Mouse (Mus musculus) hindbrain, embryonic 15.5 days (tissue): ENCODE data around the gene Col24a1. TPM values are rescaled to one million over a fixed set of nuclear protein-coding genes. Genes with fewer than 3 reads are reported as not detected.
"Not testable (repeated sequence)": the region's sequence is repeated elsewhere in the genome, so short reads cannot be mapped to it uniquely, and the experiment has no call there.

ENCODE experiments used
- ATAC-seq: fragments of 200-750 bp; cut with Nextera tagmentation; 2 replicates; pipeline ENCODE4 v1.8.0; 2017; ENCODE audit warnings: low read depth, moderate number of reproducible peaks, moderate TSS enrichment; ENCODE audit not compliant: low FRiP score
- H3K27ac ChIP-seq: fragments of 300-500 bp; sonication (generic); replicated peaks from 2 replicates; pipeline ENCODE4 v1.5.1; 2015; ENCODE audit warnings: mild to moderate bottlenecking, inconsistent platforms
- H3K27me3 ChIP-seq: fragments of 300-500 bp; sonication (generic); 2 replicates; pipeline ENCODE4 v1.6.1; 2015; ENCODE audit warnings: control low read depth, inconsistent platforms
- H3K36me3 ChIP-seq: fragments of 300-500 bp; sonication (generic); 2 replicates; pipeline ENCODE4 v1.6.1; 2015; ENCODE audit warnings: control low read depth, inconsistent platforms
- H3K4me1 ChIP-seq: fragments of 300-500 bp; sonication (generic); replicated peaks from 2 replicates; pipeline ENCODE4 v1.6.1; 2015; ENCODE audit warnings: control low read depth, inconsistent platforms
- H3K4me2 ChIP-seq: fragments of 300-500 bp; sonication (generic); 2 replicates; pipeline ENCODE4 v1.6.1; 2015; ENCODE audit warnings: moderate library complexity, mild to moderate bottlenecking, inconsistent platforms
- H3K4me3 ChIP-seq: fragments of 300-500 bp; sonication (generic); 2 replicates; pipeline ENCODE4 v1.5.1; 2015; ENCODE audit warnings: mild to moderate bottlenecking, inconsistent platforms
- H3K9ac ChIP-seq: fragments of 300-500 bp; sonication (generic); 2 replicates; pipeline ENCODE4 v1.6.1; 2015; ENCODE audit warnings: inconsistent platforms
- H3K9me3 ChIP-seq: fragments of 300-500 bp; sonication (generic); 2 replicates; pipeline ENCODE4 v1.6.1; 2016; ENCODE audit warnings: control low read depth, inconsistent platforms
- WGBS: fragments of 180-500 bp; shearing (Covaris S2); methylation state at CpG from one replicate; pipeline ENCODE4 v1.1.7; 2015; 5-methylcytosine and 5-hydroxymethylcytosine counted together
- polyA plus RNA-seq: library from polyadenylated mRNA; unstranded; fragments of >200 nt; fragmentation: Nextera tagmentation; extraction: Ambion mirVana; gene quantifications from 2 replicates; pipeline ENCODE4 v1.2.1, GENCODE M21; 2015

The Col24a1 gene
- polyA plus RNA-seq, 1 experiment from 2014 or later, result 0.82 TPM

- no peak overlapping the region for H3K4me3 ChIP-seq
- H3K27me3 ChIP-seq, result no peaks in the 10 kb centered on the region
- 74% methylated on average over 9 of the region's 9 CpGs for WGBS
- no peaks in the 10 kb centered on the region for H3K36me3 ChIP-seq
- H3K27ac ChIP-seq, result no peak overlapping the region
- no peak for ATAC-seq
- no peak overlapping the region for H3K9ac ChIP-seq
- no peaks in the 10 kb centered on the region for H3K4me1 ChIP-seq
- no peak overlapping the region for H3K4me2 ChIP-seq
- H3K9me3 ChIP-seq, result no peaks in the 10 kb centered on the region
These were observed 125.5 kb downstream of the Col24a1 start for GRCm38 (mm10) chr3:145417809-145418208.

DNA sequence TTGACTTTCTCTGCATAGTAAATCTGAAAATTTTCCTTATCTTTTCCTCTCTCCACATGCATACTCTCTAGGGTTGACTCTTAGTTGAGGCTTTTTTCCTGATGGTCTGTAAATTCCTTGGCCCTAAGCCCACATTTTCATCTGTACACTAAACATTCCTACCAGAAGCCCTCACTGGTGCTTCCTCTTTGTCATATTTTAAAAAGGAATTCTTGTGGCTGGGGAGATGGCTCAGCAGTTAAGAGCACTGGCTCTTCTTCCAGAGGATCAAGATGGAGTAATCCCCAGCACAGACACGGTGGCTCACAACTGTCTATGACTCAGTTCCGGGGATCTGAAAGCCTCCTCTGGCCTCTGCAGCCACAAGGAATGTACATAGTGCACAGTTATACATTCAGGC is 128.1 kb downstream of the Col24a1 start:
- no peaks in the 10 kb centered on the region for H3K27me3 ChIP-seq
- H3K9me3 ChIP-seq, result no peaks in the 10 kb centered on the region
- no peak overlapping the region for H3K9ac ChIP-seq
- H3K4me1 ChIP-seq, result no peaks in the 10 kb centered on the region
- 83% methylated on average over 2 of the region's 2 CpGs for WGBS
- no peak overlapping the region for H3K27ac ChIP-seq
- no peak overlapping the region for H3K4me2 ChIP-seq
- H3K36me3 ChIP-seq, result no peaks in the 10 kb centered on the region
- H3K4me3 ChIP-seq, result no peak overlapping the region
- no peak for ATAC-seq

- no peaks in the 10 kb centered on the region for H3K36me3 ChIP-seq
- H3K4me1 ChIP-seq, result no peaks in the 10 kb centered on the region
- H3K27me3 ChIP-seq, result no peaks in the 10 kb centered on the region
- 90% methylated on average over 3 of the region's 3 CpGs for WGBS
- no peak overlapping the region for H3K4me2 ChIP-seq
- H3K9ac ChIP-seq, result no peak overlapping the region
- no peak overlapping the region for H3K4me3 ChIP-seq
- H3K9me3 ChIP-seq, result no peaks in the 10 kb centered on the region
- ATAC-seq, result no peak
- no peak overlapping the region for H3K27ac ChIP-seq
These were observed 129.8 kb downstream of the Col24a1 start for GRCm38 (mm10) chr3:145422044-145422443.

DNA sequence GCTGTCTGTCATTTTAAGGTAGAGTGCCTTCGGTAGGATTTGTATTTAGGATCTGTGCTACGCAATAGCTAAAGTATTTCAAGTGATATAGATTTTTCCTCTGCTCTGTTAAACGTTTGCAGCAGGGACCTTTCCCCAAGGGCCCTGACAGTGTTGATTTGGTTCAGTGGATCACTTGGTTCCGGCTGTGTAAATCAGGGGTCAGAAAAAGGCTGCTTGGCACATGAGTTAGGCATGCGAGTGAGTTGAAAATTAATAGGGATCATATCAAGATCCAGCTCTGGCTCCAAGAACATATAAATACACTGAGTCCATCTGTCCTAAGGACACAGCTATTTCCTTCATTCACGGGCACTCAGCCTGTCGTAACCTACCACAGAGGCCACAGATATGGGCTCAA is 146.1 kb downstream of the Col24a1 start:
- H3K27ac ChIP-seq, result no peak overlapping the region
- H3K4me2 ChIP-seq, result no peak overlapping the region
- H3K9ac ChIP-seq, result no peak overlapping the region
- H3K4me1 ChIP-seq, result no peaks in the 10 kb centered on the region
- 83% methylated on average over 7 of the region's 7 CpGs for WGBS
- H3K4me3 ChIP-seq, result no peak overlapping the region
- no peaks in the 10 kb centered on the region for H3K36me3 ChIP-seq
- no peak for ATAC-seq
- H3K27me3 ChIP-seq, result no peaks in the 10 kb centered on the region
- no peaks in the 10 kb centered on the region for H3K9me3 ChIP-seq

DNA sequence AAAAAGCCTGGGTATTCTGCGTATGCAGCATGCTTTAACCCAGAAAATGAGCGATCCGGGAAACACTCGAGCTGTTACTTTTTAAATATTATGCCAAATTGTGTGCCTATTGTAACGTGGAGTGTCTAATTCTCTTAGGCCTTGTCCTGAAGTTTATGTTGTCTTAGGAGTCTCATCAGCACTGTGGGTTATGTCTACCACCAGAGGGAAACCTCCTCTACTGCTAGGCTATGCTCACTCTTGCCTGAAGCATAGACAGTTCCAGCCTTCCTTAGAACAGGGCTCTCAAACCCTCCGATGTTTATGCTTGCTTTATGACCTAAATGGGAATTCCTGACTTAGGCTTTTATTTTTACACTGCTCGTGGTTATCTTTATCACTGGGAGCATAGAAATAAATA is 146.8 kb downstream of the Col24a1 start:
- H3K27ac ChIP-seq, result no peak overlapping the region
- no peaks in the 10 kb centered on the region for H3K36me3 ChIP-seq
- no peak overlapping the region for H3K9ac ChIP-seq
- H3K4me3 ChIP-seq, result no peak overlapping the region
- WGBS, result 80% methylated on average over 7 of the region's 7 CpGs
- H3K27me3 ChIP-seq, result no peaks in the 10 kb centered on the region
- no peak for ATAC-seq
- H3K4me2 ChIP-seq, result no peak overlapping the region
- H3K4me1 ChIP-seq, result no peaks in the 10 kb centered on the region
- no peaks in the 10 kb centered on the region for H3K9me3 ChIP-seq

DNA sequence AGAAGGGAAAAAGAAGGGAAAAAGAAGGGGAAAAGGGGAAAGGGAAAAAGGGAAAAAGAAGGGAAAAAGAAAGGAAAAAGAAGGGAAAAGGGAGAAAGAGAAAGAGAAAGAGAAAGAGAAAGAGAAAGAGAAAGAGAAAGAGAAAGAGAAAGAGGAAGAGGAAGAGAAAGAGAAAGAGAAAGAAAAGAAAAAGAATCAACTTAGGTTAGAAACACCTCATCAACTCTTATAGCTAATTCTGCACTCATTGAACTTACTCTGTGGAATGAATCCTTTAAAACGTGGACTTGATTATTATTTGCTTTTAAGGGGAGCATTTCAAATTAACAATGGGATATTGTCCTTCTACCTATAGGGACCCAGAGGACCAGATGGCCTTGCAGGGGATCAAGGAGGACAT is 148.7 kb downstream of the Col24a1 start:
- Histone ChIP-seq H3K36me3 (no peaks in the 10 kb centered on the region), H3K27ac (no peak overlapping the region), H3K27me3 (no peaks in the 10 kb centered on the region), H3K9me3 (no peaks in the 10 kb centered on the region), H3K4me1 (no peaks in the 10 kb centered on the region), H3K4me3 (no peak overlapping the region), H3K4me2 (no peak overlapping the region), H3K9ac (no peak overlapping the region)
- WGBS, result 57% methylated on average over 1 of the region's 1 CpGs
- ATAC-seq, result no peak

DNA sequence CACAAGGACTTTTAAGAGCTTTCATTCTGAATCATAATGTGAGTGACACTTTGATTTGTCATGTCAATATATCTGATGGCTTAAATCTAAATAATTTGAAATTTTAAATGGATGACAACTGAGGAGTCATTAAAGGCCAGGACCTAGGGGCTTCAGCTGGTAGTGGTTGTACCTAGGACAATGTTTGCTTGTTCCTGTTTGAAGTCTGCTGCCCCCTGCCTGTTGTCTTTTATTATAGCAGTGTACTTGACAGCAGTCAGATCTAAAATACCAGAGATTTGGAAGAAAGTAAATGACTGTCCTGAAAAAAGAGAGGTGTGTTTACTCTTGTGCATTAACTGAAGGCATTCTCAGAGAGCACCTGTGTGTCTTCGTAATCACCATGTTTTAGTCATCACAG is 150.0 kb downstream of the Col24a1 start:
- WGBS, result 84% methylated on average over 1 of the region's 1 CpGs

DNA sequence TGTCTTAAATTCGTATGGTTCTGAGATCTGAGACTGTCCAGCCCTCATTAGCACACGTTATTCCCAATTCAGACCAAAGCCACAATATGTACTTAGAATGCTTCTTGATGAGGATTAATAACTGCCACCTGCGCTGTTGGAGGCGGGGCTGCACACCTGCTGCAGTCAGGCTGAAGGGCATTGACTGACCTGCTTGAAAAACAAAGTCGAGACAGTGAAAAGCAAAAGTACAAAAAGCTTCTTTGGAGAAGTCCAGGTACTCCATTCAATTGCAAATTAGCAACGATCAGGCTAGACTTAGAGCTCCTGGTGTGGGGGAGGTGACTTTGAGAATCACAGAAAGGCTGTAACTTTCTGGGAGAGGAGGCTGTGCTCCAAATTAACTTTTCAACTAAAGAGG is 150.9 kb downstream of the Col24a1 start:
- H3K4me1 ChIP-seq, H3K4me2 ChIP-seq, H3K27ac ChIP-seq, H3K9me3 ChIP-seq, ATAC-seq, H3K36me3 ChIP-seq, H3K4me3 ChIP-seq, H3K9ac ChIP-seq, H3K27me3 ChIP-seq: not testable (repeated sequence)
- WGBS, result 46% methylated on average over 6 of the region's 6 CpGs

More for the DNA sequence above, 150.0 kb downstream of the Col24a1 start:
- Histone ChIP-seq H3K4me3 (no peak overlapping the region), H3K9ac (no peak overlapping the region), H3K36me3 (no peaks in the 10 kb centered on the region), H3K27ac (no peak overlapping the region), H3K9me3 (no peaks in the 10 kb centered on the region), H3K4me1 (no peaks in the 10 kb centered on the region), H3K4me2 (no peak overlapping the region), H3K27me3 (no peaks in the 10 kb centered on the region)
- no peak for ATAC-seq

GRCm38 (mm10) chr3:145457039-145457438 is 164.8 kb downstream of the Col24a1 start:
- Histone ChIP-seq H3K4me2 (no peak overlapping the region), H3K9me3 (no peaks in the 10 kb centered on the region), H3K4me1 (no peaks in the 10 kb centered on the region), H3K4me3 (no peak overlapping the region), H3K36me3 (no peaks in the 10 kb centered on the region), H3K9ac (no peak overlapping the region), H3K27ac (no peak overlapping the region), H3K27me3 (no peaks in the 10 kb centered on the region)
- 64% methylated on average over 5 of the region's 5 CpGs for WGBS
- ATAC-seq, result no peak

DNA sequence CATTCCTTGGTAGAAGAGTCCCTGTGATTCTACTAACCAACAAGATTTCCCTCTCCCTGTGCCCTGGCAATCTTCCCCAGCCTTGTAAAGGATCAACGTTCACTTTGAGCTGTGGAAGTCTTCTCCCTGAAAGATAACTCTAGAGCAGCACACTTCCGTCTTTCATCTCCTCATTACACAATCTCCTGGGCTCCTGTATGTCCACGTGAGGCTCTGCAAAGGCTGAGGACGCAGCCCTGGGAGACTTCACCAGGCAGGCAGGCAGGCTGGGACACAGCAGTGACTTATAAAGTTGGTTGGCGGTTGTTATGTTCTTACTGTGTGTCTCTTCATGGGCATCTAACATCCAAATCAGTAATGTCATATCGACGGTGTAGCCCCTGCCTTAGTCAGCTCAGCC is 170.1 kb downstream of the Col24a1 start:
- H3K9me3 ChIP-seq, result no peaks in the 10 kb centered on the region
- H3K9ac ChIP-seq, result no peak overlapping the region
- no peak overlapping the region for H3K4me2 ChIP-seq
- no peaks in the 10 kb centered on the region for H3K4me1 ChIP-seq
- no peak overlapping the region for H3K27ac ChIP-seq
- no peak for ATAC-seq
- no peaks in the 10 kb centered on the region for H3K27me3 ChIP-seq
- no peaks in the 10 kb centered on the region for H3K36me3 ChIP-seq
- WGBS, result 80% methylated on average over 7 of the region's 7 CpGs
- no peak overlapping the region for H3K4me3 ChIP-seq

DNA sequence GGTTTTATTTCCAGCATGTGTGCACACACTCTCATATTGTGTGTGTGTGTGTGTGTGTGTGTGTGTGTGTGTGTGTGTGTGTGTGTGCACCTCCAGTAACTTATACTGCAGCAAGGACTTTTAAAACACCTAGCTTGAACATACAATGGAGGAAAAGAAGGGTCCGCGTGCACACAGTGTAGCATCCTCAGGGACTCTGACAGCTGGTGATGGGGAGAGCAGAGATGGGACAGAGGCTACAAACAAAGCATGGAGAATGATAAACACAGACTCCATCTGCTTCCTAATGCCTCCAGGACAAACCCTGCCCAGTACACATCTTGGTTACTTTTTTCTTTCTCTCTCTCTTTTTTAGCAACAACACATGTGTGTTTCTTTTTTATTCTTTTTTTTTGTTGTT is 171.5 kb downstream of the Col24a1 start:
- H3K4me1 ChIP-seq, result no peaks in the 10 kb centered on the region
- H3K4me3 ChIP-seq, result no peak overlapping the region
- WGBS, result 62% methylated on average over 2 of the region's 2 CpGs
- no peak overlapping the region for H3K4me2 ChIP-seq
- no peaks in the 10 kb centered on the region for H3K9me3 ChIP-seq
- no peaks in the 10 kb centered on the region for H3K36me3 ChIP-seq
- no peak for ATAC-seq
- H3K27ac ChIP-seq, result no peak overlapping the region
- no peaks in the 10 kb centered on the region for H3K27me3 ChIP-seq
- H3K9ac ChIP-seq, result no peak overlapping the region

- no peak overlapping the region for H3K9ac ChIP-seq
- 87% methylated on average over 4 of the region's 4 CpGs for WGBS
- no peak overlapping the region for H3K4me3 ChIP-seq
- ATAC-seq, result no peak
- H3K4me1 ChIP-seq, result no peaks in the 10 kb centered on the region
- no peak overlapping the region for H3K4me2 ChIP-seq
- no peaks in the 10 kb centered on the region for H3K27me3 ChIP-seq
- H3K36me3 ChIP-seq, result no peaks in the 10 kb centered on the region
- no peak overlapping the region for H3K27ac ChIP-seq
- H3K9me3 ChIP-seq, result no peaks in the 10 kb centered on the region
These were observed 178.8 kb downstream of the Col24a1 start for GRCm38 (mm10) chr3:145471094-145471493.

GRCm38 (mm10) chr3:145474163-145474562 is 181.9 kb downstream of the Col24a1 start:
- Histone ChIP-seq H3K9ac (no peak overlapping the region), H3K27ac (no peak overlapping the region), H3K4me3 (no peak overlapping the region), H3K27me3 (no peaks in the 10 kb centered on the region), H3K9me3 (no peaks in the 10 kb centered on the region), H3K36me3 (no peaks in the 10 kb centered on the region), H3K4me1 (no peaks in the 10 kb centered on the region), H3K4me2 (no peak overlapping the region)
- WGBS, result 63% methylated on average over 7 of the region's 7 CpGs
- no peak for ATAC-seq
